Mouse (Mus musculus) T-cell, adult 2 months (primary cell): ENCODE measurements around the gene Lrrtm4.

Source experiments
- DNase-seq: peaks from one replicate; pipeline ENCODE4 v3.0.0; 2022; ENCODE audit warnings: low spot score

Gene Lrrtm4

GRCm38 (mm10) chr6:80720468-80720867 lies 701.8 kb downstream of the Lrrtm4 start:
- no peak for DNase-seq

GRCm38 (mm10) chr6:80733416-80733815 lies 714.7 kb downstream of the Lrrtm4 start:
- no peak for DNase-seq

GRCm38 (mm10) chr6:80750769-80751168 lies 732.1 kb downstream of the Lrrtm4 start:
- DNase-seq = no peak

GRCm38 (mm10) chr6:80760641-80761204 lies 742.0 kb downstream of the Lrrtm4 start:
- no peak for DNase-seq

GRCm38 (mm10) chr6:80786282-80786681 lies 767.6 kb downstream of the Lrrtm4 start:
- DNase-seq = no peak

GRCm38 (mm10) chr6:80823753-80824152 lies 805.1 kb downstream of the Lrrtm4 start:
- DNase-seq = no peak

GRCm38 (mm10) chr6:80839784-80840183 lies 821.1 kb downstream of the Lrrtm4 start:
- no peak for DNase-seq

- no peak for DNase-seq
Measured at GRCm38 (mm10) chr6:80845294-80845693, 826.6 kb downstream of the Lrrtm4 start.

- DNase-seq = no peak
Measured at GRCm38 (mm10) chr6:80856910-80857543, 838.4 kb downstream of the Lrrtm4 start.
